Mouse (Mus musculus) B cell, adult 2 months (primary cell): ENCODE data around the gene Gm20708.
"Not testable (repeated sequence)": the region's sequence is repeated elsewhere in the genome, so short reads cannot be mapped to it uniquely, and the experiment has no call there.

Experiments
- DNase-seq, 2 experiments: peaks; one replicate each; pipeline ENCODE4 v3.0.0; 2022

Gm20708 gene

DNA sequence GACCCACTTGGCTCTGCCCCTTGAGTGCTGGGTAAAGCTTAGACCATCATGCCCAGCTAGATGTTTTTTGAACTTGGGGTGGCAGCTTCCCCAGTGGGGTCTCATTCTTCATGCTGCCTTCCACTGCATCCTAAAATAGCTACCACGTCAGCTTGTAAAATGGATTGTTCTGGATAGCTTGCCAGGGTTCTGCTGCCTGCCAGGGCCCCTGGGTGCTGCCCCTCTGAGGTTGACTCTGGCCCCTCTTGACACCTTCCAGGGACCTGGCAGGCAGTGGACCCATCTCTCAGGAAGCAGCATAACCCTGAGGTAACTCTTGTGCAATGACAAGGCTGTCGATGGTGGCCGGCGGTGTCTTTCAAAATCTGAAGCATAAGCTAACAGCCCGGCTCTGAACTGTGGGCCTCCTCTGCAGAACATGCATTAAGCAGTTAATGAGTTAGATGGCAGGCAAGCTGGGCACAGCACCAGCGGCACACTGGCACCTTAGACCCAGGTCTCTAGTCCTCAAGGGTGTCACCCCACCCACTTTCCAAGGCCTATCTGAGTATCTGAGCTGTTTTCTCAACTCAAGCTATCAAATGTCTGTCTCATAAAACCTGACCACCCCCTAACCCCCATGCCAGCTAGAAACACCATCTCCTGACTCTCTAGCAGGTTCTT lies 5.4 kb downstream of the Gm20708 start:
- DNase-seq: no peak

DNA sequence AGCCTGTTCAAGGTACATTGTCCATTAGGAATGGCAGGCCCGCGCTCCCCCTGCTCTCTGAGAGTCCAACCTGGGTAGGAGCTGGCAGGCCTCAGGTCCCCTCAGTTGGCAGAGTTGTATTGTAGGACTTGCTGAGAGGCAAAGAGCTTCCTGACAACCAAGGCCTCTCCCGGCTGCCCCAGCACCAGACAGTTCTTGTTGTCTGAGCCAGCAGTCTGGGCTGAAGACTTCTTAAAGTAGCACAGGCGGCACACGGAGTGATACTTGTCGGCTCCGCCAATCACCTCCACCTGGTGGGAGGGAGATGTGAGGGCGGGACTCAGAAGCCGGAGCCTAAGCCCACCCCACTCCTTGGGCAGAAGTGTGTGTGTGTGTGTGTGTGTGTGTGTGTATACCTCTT lies 6.4 kb downstream of the Gm20708 start:
- DNase-seq: not testable (repeated sequence)

DNA sequence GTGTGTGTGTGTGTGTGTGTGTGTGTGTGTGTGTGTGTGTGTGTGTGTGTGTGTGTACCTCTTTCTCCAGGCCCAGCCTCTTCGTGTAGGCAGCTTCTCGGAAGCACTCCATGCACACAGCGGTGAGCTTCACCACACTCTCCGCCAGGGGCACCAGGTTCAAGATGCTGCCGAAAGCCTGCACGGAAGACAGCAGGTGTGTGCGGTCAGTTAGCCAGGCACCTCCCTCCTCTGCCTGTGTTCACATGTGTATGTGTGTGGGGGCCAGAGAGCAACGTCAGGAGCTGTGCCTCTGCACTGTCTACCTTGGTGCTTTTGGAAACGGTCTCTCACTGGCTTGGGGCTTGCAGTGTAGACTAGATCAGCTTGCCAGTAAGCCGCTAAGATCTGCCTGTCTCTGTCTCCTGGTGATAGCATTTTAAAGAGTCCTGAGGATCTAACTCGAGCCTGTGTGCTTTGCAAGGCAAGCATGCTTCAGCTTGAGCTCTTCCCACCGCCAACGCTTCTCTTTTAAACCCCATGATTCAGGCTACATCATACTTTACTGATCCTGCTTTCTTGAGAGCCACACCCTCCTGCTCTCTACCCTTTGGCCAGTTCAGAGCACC lies 7.0 kb downstream of the Gm20708 start:
- DNase-seq: no peak

DNA sequence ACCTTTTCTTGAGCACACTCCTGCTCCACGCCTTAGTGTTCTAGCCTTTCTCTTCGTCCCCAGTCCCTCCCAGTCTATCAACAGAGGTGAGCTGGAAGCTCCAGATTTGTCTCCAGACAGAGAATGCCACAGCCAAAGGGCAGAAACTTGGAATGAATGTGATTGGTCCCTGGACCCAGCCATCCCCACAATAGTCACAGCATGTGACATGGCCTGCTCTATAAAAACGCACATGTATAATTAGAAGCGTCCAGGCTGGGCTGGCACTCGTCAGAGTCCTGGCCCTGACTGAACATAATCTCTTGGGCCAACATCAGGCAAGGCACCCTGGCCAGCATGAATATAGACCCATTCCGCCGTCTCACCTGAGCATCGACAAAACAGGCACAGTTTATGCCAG lies 9.6 kb downstream of the Gm20708 start:
- DNase-seq: no peak

DNA sequence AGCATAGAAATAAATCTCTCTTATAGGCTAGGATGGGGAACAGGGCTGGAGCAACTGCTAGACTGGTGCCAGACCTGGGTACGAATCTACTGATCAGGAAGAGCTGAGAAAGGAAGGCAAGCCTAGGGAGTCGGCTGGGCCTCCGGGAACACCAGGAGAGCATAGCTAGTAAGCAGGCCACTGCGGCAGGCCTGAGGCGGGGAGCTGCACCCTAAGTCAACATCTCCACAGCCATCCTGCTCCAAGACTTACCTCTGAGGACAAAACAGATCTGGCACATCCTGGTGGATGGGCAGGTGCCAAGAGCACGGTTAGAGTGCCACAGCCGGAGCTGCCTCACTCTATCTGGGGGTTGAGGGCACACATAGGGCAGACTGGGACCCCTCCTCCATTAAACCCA lies 10.7 kb downstream of the Gm20708 start:
- DNase-seq: no peak

DNA sequence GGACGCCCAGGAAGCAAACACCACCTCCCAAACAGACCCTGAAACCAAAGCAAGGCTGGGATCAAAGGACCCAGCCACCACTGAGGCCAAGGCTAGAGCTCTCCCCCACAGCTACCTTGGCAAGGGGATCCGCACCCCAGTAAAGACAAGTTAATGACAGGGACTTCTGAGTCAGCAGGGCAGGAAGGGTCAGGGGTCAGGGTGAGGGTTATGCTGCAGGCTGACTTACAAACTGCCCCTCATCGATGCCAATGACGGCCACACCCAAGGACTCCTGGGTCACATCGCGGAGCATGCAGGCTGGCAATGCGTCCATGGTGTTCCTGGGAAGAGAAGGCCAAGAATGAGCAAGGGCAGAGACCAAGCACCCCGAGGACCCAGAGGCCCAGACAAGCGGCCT lies 12.4 kb downstream of the Gm20708 start:
- no peak for DNase-seq

DNA sequence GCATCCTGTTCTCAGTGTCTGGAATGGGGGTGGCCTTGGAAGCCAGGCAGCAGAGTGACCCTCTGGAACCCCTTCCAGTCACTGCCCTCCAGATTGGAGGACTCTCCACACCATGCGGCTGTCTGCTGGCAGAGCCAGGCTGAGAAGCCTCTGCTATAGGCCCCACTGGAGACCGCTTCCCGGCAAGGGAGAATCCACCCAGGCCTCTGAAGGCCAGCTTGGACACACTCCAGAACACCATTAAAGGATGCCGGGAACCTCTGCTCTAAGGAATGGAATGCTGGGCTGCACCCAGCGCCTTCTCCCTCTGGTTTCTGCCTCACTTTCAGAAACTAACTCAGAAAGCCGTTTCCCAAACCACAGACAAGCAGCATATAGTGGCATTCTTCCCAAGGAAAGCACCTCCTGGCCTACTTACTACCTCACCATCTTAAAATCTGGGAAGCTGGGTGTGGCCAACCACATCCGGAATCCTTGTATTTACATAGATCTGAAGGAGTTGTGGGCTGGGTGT lies 13.3 kb downstream of the Gm20708 start:
- no peak for DNase-seq

DNA sequence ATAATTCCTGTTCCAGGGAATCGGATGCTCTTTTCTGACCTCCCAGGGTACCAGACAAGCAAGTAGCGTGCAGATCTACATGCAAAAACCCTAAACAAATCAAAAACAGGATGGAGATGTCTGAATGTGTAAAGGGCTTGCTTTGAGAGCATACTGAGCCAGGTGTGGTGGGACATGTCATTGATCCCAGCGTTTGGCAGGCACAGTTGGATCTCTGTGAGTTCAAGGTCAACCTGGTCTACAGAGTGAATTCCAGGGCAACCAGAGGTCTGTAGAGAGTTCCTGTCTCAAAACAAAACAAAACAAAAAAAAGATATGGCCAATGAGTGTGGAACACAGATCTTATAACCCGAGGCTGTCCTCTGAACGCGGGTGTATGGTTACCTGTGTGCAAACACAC lies 13.9 kb downstream of the Gm20708 start:
- DNase-seq: no peak

DNA sequence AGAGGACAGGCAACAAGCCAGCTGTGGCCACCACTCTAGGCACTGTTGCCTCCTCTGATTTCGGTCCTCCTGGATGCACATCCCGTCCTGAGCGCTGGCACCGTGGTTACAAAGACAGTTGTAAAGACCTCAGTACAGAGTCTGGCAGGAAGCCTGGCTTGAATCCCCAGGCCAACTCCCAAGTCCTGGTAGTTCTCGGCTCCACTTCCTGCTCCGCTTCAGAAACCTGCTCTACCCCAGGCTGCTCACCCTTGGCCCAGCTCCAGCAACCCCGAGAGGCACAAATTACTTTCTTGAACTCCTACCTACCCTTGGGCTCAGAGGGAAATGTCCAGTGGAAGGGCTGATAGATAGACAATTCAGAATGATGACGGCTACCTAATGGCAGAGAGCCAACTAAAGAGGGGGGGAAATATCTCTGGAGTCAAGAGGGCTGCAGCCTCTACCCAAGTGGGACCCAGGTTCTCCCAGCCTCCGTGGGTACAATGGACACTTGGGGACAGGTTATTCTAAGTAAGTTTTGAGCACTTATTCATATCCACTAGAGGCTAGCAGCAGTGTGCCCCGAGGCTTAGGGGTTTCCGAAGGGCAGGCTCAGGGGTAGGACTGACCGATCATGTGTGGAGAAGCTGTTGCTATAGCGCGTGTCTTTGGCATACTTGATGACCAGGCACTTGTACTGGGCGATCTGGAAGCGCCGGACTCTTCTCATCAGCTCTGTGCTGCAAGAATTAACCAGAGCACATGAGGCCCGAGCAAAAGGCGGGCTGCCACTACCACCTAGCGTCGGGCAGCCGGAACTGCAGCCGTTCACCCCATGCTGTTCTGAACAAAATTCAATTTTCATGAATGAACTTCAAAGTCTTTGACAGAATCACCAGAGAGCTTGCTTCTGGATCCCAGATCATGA lies 14.8 kb downstream of the Gm20708 start:
- DNase-seq: peak; percentile 85 to 86

DNA sequence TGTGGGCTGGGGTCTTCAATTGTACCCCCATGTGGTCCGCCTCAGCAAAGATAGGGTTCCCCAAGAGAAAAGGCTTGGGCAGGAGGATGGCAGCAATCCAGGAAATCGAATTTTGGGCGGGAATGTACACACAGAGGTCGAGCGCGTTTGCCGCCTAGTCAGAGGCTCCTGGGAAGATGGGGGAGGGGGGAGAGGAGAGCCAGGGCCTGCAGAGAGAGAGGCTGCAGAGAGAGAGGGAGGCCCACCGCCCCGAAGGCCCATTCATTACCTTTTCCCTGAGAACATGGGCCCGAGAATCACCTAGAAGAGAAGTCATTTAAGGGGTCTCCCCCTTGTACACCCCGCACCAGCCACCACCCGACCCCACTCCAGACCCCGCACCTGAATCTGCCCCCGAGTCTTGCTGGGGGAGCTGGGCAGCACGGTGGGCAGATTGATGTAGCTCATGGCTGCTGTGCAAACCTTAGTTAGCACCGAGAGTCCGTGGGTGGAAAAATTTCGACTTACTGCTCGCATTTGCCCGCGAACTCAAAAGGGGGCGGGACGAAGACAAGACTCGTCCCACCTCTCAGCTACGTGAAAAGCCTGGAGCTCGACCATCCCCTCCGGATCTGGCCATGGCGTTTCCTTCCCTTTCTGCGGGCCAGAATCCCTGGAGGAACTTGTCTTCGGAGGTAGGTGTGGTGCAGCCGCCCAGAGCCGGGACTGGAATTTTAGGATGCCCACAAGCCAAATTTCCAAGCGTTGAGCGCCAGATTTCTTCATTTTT lies 16.0 kb downstream of the Gm20708 start, which contains the start of the genes Afmid and Tk1:
Gene Afmid (plus strand): TSS at position 592 of the 769 bp plus-strand sequence.
Gene Tk1 (minus strand): TSS at position 760 of the 769 bp plus-strand sequence.
- DNase-seq: peak; percentile 33 to 36

DNA sequence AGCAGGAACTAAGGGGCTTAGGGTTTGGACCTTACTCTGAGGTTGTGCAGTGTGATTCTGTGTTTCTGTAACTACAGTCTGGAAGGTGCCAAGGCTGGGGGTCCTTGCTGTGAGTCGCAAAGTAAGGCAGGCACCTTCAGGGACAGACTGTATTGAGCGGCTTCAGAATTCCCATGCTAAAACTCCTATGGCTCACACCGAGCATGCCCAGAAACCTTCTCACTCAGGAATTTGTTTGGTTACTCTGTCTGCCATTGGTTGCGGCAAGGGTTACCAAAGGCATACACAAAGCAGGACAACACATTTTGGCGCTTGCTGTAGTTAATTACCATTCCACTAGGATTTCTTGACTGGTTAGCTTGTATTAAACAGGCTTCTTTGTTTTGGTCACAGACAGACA lies 16.7 kb downstream of the Gm20708 start:
- DNase-seq: no peak

DNA sequence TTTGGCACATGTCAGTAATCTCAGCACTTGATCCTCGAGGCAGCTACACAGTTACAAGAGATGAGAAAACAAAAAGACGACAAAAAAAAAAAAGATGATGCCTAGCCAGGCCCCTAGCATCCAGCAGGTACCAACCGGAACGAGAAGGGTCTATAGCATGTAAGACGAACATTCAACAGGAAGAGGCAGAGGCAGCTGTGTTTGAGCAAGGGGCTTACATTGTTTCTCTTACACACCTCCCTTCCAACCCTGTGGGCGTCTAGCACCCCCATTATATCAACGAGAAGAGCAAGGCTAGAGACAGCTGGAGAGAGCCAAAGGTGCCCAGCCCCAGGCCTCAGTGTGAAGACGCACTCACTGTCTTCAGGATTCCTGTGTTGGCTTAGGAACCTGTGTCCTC lies 17.4 kb downstream of the Gm20708 start:
- DNase-seq: no peak

DNA sequence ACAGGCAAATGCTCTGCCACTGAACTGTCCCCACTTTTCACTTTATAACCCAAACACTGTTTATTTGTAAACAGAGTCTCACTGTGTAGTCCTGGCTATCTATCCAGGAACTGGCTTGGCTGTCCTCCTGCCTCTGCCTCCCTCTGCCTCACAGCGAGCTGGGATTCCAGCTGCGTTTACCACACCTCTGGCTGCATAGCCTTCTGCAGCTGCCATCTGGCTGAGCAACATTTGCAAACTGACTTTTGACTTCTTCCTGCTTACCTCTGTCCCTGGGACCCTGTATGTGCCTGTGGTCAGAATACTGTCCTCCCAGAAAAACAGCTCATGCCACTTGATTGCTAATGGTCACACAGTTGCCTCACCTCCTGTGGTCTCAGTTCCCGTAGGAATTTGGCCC lies 17.9 kb downstream of the Gm20708 start:
- DNase-seq: no peak

DNA sequence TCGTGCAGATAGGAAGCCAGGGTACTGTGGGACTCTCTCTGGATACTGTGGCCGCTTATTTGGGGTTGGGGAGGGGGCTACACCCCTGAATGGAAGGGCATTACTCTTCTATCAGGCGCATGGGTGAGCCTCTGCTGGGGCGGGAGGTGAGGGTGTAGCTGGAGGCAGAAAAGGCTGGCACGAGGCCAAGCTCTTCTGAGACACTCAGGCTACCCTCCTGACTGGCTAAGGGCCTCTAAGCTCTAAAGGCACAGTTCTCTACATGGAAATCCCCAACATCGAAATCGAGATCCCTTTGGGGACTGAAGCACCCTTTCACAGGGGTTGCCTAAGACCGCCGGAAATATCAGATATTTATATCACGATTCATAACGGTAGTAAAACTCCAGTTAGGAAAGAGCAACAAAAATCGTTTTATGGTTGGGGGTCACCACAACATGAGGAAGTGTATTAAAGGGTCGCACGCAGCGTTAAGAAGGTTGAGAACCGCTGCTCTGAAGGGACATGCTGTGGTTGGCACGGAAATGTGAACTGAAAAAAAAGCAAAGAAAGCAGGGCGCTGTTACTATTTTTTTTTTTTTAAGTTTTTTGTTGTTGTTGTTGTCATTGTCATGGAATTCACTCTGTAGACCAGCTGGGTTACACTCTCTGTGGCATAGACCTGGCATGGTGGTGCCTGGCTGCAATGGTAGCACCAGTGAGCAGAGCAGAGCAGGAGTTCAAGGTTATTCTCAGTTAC lies 18.9 kb downstream of the Gm20708 start:
- DNase-seq: peak; percentile 82

DNA sequence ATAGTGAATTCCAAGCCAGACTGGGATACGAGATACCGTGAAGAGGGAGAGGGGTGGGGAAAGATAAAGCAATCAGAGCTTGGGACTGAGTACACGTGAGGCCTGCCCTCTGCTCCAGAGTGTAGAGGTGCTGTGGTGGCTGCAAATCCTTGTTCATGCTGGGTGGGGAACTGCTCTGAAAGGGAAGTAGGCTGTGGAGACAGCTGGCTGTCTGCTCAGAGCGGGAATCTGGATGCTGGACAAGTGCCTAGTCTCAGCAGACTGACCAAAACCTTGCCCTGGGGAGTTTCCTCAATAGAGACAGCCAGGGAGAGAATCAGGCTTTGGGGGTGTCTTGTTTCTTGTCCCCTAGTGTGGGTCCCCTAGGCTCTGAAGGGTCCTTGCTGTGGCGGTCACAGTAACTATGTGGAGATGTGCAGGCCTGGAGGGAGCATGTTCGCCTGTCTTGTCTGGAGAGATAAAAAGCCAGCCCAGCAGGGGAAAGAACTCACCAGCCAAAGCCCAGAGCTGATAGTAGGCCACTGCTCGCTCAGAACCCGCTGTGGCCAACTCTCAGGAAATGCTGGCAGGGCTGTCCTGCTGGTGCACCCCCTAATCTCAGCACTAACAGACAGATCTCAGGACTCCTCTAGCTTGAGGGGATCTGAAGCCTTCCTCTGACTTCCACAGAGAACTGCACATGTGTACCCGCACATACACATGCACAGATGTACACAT lies 19.6 kb downstream of the Gm20708 start:
- DNase-seq: no peak

DNA sequence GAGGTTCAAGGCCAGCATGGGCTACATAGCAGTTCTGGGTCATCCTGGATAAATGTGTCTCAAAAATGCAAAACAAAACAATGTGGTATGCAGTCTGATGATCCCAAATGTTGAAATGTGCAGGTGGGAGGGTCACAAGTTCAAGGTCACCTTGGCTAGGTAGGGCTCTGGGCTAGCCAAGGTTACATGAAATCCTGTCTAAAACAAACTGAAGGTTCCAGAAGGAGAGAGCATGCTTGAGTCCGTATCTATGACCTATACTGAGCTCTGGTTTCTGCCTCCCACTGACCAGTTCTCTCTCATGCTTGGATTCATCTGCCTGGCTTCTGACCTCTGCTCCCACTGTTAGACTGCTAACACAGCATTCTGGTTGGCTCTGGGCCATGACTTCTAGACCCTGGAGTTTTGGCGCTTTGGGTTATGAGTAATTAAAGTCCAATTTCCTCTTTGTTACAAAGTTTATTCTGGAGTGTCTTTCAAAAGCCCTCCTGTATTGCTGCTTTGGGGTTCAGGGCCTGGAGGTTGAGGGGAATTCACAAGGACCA lies 20.3 kb downstream of the Gm20708 start:
- DNase-seq: no peak

DNA sequence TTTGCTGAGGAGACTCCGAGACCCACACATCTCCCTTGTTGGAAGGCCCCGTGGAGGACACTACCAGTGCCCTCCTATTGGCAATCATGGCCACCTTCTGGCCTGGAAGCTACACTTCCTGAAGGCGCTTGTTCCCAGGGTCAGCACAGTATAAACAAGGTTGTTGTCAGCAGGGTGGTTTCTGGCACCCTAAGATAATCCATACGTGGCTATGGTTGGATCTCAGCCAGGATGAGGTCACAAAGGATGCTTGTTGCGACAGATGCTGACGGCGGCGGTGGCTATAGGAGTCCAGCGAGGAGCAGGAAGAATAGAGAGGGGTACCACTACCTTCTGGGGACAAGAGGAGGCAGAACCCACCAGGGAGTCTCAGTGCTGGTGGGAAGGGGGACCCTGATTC lies 20.9 kb downstream of the Gm20708 start:
- DNase-seq: no peak

DNA sequence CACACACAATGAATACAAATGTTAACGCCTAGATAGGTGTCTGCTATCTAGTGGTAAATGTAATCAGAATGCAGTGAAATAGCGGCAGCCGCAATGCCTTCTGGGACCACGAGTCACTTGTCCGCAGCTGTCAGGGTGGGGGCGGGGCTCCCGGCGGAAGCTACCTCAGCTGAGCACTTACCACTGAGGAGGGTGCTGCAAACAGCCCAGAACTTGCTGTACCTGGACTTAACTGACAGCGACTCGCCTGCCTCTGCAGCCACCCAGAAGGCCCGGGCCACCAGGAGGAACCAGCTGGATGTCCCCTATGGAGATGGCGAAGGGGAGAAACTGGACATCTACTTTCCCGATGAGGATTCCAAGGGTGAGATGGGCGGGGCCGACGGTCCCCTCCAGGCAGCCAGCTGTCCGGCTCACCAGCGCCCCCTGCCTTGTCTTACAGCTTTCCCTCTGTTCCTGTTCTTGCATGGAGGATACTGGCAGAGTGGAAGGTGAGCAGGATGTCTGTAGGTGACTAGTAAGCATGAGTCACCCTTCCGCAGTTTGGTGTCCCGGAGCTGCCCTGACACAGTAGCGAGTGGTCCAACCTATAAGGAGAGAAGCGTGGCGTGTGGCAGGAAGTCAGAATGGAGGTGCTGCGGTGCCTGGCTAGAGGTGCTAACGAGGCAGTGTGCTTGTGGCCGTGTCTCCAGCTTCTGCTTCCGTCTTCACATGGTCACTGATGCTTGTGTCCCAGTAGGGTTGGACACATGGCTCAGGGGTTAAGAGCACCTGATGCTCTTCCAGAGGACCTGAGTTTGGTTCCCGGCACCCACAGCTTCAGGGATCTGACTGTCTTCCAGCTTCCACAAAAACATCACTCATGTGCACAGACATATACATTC lies 22.9 kb downstream of the Gm20708 start:
- DNase-seq: peak; percentile 94 to 95

DNA sequence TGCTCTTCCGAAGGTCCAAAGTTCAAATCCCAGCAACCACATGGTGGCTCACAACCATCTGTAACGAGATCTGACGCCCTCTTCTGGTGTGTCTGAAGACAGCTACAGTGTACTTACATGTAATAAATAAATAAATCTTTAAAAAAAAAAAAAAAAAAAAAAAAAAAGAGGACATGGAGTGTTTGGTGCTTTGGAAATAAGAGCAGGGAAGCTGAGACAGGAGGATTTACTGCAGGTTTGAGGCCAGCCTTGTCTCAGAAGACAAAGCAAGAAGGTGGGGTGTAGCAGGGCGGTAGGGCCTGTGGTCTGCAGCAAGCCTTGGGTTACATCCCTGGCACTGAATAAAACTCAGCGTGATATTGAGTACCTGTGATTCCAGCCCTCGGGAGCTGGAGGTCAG lies 24.0 kb downstream of the Gm20708 start:
- not testable (repeated sequence) for DNase-seq

DNA sequence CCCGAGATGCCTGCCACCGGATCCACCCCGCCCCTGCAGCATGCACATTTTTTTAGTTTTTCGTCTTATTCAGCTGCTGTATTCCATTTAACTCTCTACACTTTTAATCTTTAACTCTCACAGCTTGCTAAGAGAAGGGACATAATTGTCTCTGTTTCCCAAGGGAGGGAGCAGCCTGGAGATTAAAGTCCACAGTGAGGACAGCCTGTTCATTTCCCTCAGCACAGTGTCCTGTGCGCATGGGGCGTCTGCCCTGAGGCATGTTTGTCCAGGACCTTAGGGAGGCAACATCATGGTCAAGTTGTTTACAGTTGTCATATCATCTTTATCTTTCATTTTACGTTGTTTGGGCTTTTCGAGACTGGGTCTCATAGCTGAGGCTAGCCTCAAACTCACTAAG lies 24.6 kb downstream of the Gm20708 start:
- DNase-seq: no peak
